Mouse (Mus musculus) stomach, postnatal 0 days (tissue): ENCODE data around the gene Atraid.

Source experiments
- CTCF ChIP-seq: IDR thresholded peaks from 2 replicates; pipeline ENCODE4 v1.5.1; 2016; ENCODE audit warnings: antibody characterized with exemption, low read depth, mild to moderate bottlenecking, moderate library complexity
- EP300 ChIP-seq: optimal IDR thresholded peaks from 2 replicates; pipeline ENCODE3; 2016; ENCODE audit warnings: antibody characterized with exemption

DNA sequence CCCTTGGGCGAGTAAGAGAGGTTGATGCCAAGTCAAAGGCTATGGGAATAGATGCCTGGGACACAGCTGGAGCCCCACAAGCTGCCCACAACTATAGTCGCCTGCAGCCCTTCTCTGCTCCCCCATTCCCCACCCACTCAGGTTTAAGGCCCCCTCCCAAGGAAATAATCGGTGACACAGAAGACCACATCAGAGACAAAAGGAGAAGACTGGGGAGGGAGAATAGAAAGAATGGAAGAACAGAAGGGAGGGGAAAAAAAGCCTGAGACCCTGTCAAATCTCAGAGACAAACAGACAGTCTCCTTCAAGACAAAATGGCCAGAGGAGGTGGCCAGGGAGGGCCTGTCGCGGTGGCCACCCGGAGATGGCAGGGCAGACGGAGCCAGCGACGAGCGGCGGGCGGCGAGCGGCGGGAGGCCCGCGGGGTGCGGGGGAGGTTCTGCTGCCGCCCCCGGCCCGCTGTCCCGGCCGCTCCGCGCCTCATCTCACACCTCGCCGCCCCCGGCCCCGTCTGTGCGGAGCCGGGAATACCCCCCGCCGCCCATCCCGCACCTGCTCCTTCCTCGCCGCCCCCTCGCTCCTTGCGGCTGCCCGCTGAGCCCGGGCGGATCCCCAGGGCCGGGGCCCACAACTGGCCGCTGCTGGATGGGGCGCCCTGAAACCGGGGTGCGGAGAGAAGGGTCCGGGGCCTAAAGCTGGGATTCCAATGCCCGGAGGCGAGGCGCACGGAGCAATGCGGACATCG, 44.3 kb downstream of the Atraid start:
- TF ChIP-seq CTCF = no peak
- no peak for TF ChIP-seq EP300
